Mouse (Mus musculus): Measurements from ENCODE around the gene Hsd17b6. TPM values are rescaled to one million over a fixed set of nuclear protein-coding genes. Genes with fewer than 3 reads are reported as not detected.

The Hsd17b6 gene
- total RNA-seq, 4 experiments from 2014 or later, result not detected

DNA sequence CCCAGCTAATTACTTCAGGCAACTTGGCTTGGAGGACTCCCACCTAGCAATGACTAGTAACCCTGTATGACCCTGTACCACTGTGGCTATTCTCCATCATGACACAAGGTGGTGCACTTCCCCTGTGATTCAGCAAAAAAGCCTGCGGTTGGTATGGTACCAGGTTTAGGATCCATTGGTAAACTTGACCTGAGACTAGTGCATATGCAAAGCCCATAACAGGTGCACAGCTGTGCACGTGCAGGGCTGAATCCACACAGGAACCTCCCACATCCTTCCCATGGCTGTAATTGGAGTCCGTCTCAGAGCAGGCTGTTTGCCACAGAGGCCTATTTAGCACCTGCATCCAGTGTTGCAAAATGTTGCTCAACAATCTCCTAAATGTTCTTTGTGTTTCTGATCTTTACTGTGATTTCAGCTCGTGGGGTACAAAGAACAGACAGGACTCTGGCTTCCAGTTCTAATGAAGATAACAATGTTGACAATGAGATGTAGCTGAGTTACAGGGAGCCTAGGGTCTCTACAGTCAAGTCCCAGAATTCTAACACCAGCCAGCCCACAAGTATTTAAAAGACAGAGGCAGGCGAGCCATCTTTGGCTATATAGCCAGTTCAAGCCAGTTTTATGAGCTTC, 61.9 kb downstream of the Hsd17b6 start:
- DNase-seq (ENCODE audit: low spot score in 2 of 2), result peak; percentile 7 to 28

Other genes with a start within 250 kb of the Hsd17b6 start
- gene Rdh1, start 247.9 kb downstream of the Hsd17b6 start, total RNA-seq (2022), result under 1 TPM; 0.07 to 0.25 (median 0.16) TPM
- under 1 TPM in 1 of 4 experiments, not detected in 3; 0.25 TPM for gene Rdh16f1, start 247.8 kb downstream of the Hsd17b6 start, total RNA-seq (2022)
- 1 to 10 TPM in 1 of 4 experiments, under 1 TPM in 2, not detected in 1; 0.41 to 1.1 (median 0.83) TPM for gene Rdh9, start 231.2 kb downstream of the Hsd17b6 start, total RNA-seq (2022)
- under 1 TPM; 0.18 to 0.37 (median 0.22) TPM for gene Rdh16, start 206.5 kb downstream of the Hsd17b6 start, total RNA-seq (2022)
- gene Rdh19, start 157.7 kb downstream of the Hsd17b6 start, total RNA-seq (2022), result not detected
- gene Rdh16f2, start 141.1 kb downstream of the Hsd17b6 start, total RNA-seq (2022), result not detected
- gene Rdh7, start 118.8 kb downstream of the Hsd17b6 start, total RNA-seq (2022), result not detected
- not detected for gene Sdr9c7, start 109.1 kb downstream of the Hsd17b6 start, total RNA-seq (2022)
- 1 to 10 TPM; 6.0 to 9.1 (median 8.0) TPM for gene Prim1, start 7.6 kb upstream of the Hsd17b6 start, total RNA-seq (2022)
- gene Naca, start 28.0 kb upstream of the Hsd17b6 start, total RNA-seq (2022), result 100 to 1,000 TPM; 310 to 353 (median 340) TPM
- 100 to 1,000 TPM; 128 to 136 (median 133) TPM for gene Ptges3, start 51.3 kb upstream of the Hsd17b6 start, total RNA-seq (2022)
- 1,000 to 10,000 TPM; 1,554 to 1,727 (median 1,622) TPM for gene Atp5b, start 75.7 kb upstream of the Hsd17b6 start, total RNA-seq (2022)
- gene Baz2a, start 84.0 kb upstream of the Hsd17b6 start, total RNA-seq (2022), result 10 to 100 TPM; 38.8 to 50.0 (median 46.3) TPM
- 10 to 100 TPM; 12.1 to 19.4 (median 16.5) TPM for gene Rbms2, start 172.7 kb upstream of the Hsd17b6 start, total RNA-seq (2022)
- gene Gls2, start 186.8 kb upstream of the Hsd17b6 start, total RNA-seq (2022), result 10 to 100 TPM; 24.4 to 33.2 (median 24.6) TPM
- gene Spryd4, start 204.2 kb upstream of the Hsd17b6 start, total RNA-seq (2022), result 10 to 100 TPM in 1 of 4 experiments, 1 to 10 TPM in 3; 9.2 to 10.3 (median 9.6) TPM
- gene Mip, start 218.2 kb upstream of the Hsd17b6 start, total RNA-seq (2022), result not detected
- 1 to 10 TPM; 5.7 to 8.0 (median 7.4) TPM for gene Timeless, start 224.5 kb upstream of the Hsd17b6 start, total RNA-seq (2022)
- gene Apon, start 246.5 kb upstream of the Hsd17b6 start, total RNA-seq (2022), result not detected

Measured in layer of hippocampus, adult 8-10 months (tissue).